Mouse (Mus musculus): ENCODE measurements at regions not wholly inside any gene's neighbourhood (a gene's known extent, or its start where the extent isn't known, plus 50 kb on each side); places are given as distances from the start of the nearest gene placed in this dataset.

- ATAC-seq (replicated peaks; ENCODE audit: low FRiP score, poor library complexity, severe bottlenecking) = no peak
These were observed 58.6 kb downstream of the Kcnrg start for GRCm38 (mm10) chr14:61665815-61666214.

DNA sequence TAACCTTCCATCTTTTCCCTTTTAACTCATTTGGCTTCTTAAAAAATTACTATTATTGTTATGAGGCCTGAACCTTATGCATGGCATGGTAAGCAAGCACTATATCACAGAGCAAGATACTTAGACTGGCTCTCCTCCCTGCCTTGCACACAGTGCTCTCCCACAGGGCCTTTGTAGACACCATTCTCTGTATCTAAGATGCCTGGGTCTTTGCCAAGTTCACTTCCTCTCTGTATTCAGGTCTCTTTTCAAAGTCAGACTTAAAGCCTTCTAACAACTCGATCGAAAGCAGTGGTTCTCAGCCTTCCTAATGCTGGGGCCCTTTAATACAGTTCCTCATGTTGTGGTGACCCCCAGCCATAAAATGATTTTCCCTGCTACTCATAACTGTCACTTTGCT is 65.9 kb downstream of the Kcnrg start:
- no peak for ATAC-seq (replicated peaks; ENCODE audit: low FRiP score, poor library complexity, severe bottlenecking)

DNA sequence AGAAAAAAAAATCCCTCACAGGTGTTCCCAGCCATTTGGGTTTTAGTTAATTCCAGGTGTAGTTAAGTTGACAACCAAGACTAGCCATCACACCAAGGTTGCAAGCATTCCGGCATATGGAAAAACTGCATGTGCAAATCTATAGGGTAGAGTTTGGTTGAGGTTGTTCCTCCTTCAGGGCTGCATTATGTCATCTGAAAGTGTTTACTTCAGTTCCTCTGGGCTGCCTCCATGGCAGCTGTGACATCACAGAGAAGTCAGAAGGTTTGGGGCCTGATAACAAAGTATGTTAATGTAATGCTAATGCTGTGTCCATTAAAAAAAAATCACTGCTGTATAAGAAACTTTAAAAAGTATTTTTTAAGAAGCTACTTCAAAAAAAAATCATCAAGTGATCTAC is 70.8 kb downstream of the Kcnrg start:
- no peak for ATAC-seq (replicated peaks; ENCODE audit: low FRiP score, poor library complexity, severe bottlenecking)

DNA sequence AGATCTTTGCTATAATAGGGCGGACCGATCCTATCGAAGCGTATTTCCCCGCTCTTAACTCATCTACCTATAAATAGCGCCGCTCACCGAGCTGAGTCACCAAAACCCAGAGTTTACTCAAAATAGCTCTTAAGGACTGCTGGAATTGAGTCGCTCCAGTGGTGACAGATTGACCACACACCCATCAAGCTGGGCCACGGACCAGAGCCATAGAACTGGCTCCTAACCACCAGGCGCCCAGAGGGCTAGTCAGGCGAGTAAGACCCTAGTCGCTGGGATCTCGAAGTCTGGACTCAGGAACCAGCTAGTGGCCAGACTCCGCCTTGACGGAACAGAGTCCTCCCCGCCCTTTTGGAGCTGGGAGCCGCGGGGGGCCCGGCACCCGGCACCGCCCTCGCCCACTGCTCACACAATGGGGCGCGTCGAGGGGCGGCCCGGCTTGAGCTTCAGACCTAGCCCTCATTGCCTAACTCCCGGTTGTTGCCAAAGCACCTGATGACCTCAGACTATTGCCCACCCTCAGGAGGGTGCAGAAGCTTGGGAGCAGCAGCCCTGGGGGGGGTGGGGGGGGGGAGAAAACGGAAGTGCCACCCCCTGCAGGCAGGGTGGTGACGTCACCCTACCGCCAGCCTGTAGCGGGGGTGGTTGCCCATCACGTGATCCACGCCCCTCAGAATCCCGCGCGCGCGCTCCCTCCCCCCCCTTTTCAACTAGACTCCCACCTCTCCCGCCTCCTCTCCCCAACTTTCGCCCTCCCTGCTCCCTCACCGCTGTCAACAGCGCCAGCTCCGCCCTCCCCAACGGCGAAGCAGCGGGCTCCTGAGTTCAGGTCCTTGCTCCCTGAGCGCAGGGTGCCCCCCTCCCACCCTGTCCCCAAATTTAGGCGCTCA is 73.8 kb downstream of the Kcnrg start:
- ATAC-seq (replicated peaks; ENCODE audit: low FRiP score, poor library complexity, severe bottlenecking) = peak; percentile 75

DNA sequence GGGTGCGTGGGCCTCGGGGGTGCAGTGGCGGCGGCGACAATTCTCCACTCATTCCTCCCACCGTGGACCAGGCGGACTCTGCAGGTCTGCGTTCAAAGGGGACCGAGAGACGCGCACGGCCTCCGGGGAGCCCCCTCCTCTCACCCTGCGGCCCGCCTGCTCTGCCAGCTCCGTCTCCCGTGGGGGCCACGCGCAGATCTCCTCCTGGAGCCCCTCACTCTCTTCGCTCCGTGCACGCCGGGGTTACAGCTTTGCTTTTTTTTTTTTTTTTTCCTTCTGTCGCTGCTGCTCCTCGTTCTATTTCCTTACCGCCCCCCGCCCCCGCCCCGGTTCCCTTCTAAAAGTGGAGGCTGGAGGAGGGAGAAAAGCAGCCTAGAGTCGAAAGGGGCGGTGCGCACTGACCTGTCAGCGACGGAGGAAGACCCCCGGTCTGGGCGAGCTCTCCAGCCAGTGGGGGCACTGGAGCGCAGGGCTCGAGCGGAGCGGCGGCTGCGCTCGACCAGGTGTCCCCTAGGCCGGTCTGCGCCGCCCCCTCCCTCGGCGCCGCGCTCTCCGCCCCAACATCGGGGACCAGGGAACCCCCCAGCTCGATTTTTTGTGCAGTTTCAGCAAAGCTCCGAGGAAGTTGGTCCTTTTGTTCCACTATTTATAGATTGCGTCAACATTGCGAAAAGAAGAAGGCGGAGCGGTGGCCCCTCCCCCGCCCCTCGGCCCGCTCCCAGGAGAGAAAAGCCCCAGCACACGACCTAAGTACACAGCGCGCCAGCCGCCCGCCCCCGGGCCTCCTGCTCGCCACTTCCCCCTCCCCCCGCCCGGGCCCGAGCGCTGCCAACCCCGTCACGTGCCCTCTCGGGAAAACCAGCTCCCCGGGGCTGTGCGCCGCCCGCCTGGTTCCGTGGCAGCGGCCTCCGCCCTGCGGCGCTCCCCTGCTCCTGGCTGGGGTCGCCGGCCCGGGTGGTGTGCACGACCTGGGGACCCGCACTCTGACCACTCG is 74.7 kb downstream of the Kcnrg start:
- peak; percentile 40 for ATAC-seq (replicated peaks; ENCODE audit: low FRiP score, poor library complexity, severe bottlenecking)

DNA sequence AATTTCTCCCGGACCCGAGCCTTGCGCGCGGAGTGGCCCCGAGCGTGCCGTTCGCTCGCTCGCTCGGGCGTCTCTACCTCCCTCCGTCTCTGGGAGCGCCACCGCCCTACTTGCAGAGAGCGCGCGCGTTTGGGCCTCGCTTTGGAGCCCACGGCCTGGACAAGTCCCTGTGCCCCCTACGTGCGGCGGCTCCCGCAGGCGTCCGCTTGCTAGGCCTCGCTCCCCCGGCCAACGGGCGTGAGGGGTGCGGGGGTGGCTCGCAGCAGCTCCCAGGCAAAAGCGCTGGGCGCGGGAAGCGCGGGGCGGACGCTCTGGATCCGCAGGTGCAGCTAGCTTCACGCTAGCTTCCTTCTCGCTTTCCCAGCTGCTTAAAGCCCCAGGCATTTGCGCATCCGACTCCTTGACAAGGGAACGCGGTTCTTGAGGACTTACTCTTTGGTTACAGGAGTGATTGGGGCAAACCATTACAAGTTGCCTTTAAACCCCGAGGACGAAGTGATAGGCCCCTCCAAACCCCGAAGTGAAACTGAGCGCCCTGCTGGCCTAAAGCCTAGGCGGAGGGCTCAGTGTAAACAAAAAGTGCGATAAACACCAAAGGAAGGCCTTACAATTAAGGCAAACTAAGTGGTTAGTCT is 75.6 kb downstream of the Kcnrg start:
- peak; percentile 45 for ATAC-seq (replicated peaks; ENCODE audit: low FRiP score, poor library complexity, severe bottlenecking)

DNA sequence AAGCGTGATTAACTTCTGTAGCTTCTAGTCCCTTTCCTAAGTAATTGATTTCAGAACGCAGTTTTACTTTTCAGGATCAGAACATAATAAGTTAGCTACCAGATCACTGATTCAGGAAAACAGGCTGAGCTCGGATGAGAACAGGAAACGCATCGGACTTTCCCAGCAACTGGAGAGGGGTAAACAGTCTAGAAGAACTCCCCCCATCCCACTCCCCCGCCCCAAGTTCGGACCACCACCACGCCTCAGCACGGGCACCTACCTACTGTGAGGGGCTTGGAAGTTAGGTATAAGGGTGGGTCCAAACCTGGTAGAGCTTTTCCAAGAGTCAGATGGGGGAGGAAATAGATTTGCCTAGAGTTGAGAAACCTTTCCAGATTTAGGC is 76.1 kb downstream of the Kcnrg start:
- no peak for ATAC-seq (replicated peaks; ENCODE audit: low FRiP score, poor library complexity, severe bottlenecking)

GRCm38 (mm10) chr14:61683791-61684411 is 76.6 kb downstream of the Kcnrg start:
- ATAC-seq (replicated peaks; ENCODE audit: low FRiP score, poor library complexity, severe bottlenecking) = no peak

- ATAC-seq (replicated peaks; ENCODE audit: low FRiP score, poor library complexity, severe bottlenecking) = no peak
These were observed 77.4 kb downstream of the Kcnrg start for GRCm38 (mm10) chr14:61684473-61685230.

GRCm38 (mm10) chr14:61685231-61685800 is 78.1 kb downstream of the Kcnrg start:
- no peak for ATAC-seq (replicated peaks; ENCODE audit: low FRiP score, poor library complexity, severe bottlenecking)

DNA sequence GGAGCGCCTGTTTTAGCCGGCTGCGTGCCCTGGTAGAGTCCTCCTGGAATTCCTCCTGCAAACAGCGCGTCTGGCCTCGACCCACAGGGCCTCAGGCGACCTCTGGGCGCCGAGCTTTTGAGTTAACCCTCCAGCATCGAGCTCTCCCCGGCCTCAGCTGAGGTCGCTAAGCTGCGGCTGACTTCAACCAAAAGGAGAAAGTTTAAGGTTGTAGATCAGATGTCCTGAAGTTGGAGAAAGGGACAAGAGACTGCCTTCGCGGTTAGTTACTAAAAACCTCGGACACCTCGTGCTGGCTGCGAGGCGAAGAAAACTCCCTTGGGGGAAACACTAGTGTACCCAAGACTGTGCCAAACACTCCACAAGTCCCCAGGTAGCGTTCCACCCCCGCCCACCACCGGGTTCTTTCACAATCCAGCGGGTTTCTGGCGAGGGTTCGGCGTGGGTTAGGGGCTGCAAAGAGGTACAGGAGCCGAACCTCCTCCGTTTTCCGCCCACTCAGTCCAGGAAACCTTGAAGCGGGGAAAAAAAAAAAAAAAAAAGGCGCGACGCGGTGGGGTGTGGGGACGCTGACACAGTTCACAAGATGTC is 78.9 kb downstream of the Kcnrg start:
- no peak for ATAC-seq (replicated peaks; ENCODE audit: low FRiP score, poor library complexity, severe bottlenecking)

- ATAC-seq (replicated peaks; ENCODE audit: low FRiP score, poor library complexity, severe bottlenecking) = no peak
These were observed 79.6 kb downstream of the Kcnrg start for GRCm38 (mm10) chr14:61686821-61687341.

DNA sequence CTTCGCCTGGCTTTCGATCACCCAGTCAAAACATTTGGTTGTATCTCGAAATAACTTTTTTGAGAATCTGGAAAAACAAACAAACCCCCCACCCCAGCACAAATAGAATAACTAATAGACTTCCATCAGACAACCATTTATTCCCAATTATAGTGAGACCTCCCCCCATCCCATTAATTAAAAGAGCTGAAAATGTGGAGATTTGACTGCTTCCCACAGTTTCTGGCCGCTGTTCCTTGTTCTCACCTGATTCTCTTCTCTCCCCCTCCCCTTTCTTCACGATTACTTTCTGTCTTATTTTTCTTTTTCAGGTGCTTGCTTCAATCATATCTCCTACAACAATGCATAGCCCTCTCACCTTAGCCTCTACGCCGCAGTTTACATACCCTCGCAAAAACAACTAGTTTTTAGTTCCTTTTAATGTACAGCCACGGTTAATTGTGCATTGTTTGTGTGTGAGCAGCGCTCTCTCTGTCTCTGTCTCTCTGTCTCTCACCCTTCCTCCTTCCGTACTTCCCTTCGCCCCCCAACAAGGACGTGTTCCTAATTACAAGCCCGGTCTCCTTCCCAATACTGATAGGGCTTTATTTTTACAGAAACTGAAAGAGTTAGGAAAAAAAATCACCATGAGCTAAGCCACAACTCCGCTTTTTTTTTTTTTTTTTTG is 80.2 kb downstream of the Kcnrg start:
- no peak for ATAC-seq (replicated peaks; ENCODE audit: low FRiP score, poor library complexity, severe bottlenecking)

GRCm38 (mm10) chr14:61688013-61688520 is 80.8 kb downstream of the Kcnrg start:
- no peak for ATAC-seq (replicated peaks; ENCODE audit: low FRiP score, poor library complexity, severe bottlenecking)

DNA sequence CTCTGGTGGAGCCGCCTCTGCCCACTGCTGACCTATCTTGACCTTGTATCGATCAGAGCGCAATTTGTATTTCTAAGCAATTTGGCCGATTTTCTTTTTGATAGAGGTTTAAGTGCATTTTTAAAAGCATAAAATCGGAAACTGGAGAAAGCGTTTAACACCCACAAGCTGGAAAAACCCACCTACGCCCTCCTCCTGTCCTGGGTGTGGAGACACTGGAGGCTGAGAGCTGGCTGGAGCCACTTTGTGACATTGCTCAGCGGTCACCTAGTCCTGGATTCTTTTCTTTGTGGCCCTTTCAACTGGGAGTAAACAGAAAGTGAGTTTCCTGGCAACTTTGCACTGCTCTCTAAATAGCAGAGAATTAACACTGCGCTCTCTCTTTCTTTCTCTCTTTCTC is 81.4 kb downstream of the Kcnrg start:
- no peak for ATAC-seq (replicated peaks; ENCODE audit: low FRiP score, poor library complexity, severe bottlenecking)

DNA sequence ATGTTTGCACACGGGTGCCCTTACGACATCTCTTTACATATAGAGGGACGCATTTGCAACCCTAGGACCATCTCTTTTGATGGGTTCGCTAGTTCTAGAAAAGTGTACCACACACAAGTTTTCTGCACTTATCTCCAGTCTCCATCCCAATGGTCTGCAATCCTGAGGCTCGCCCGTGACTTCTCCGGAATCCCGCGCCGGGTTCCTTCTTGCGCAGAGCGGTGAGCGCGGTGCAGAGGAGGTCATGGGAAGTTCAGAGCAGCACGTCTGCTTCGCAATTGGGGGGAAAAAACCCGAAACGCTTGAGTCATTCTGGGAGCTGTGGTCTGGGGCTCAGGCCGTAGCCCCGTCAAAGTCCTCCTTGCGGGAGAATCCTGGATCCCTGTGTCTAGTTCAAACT is 82.0 kb downstream of the Kcnrg start:
- no peak for ATAC-seq (replicated peaks; ENCODE audit: low FRiP score, poor library complexity, severe bottlenecking)

- ATAC-seq (replicated peaks; ENCODE audit: low FRiP score, poor library complexity, severe bottlenecking) = no peak
These were observed 82.5 kb downstream of the Kcnrg start for GRCm38 (mm10) chr14:61689776-61690175.

All from erythroid progenitor cell, adult 5-6 weeks (primary cell).